ENCODE assay signal across 9 mouse cellular contexts in genomic region chr7:84604501-84604900, GRCm38 (mm10). TPM values are rescaled to one million over a fixed set of nuclear protein-coding genes. Genes with fewer than 3 reads are reported as not detected.
DNase-seq lines count a peak whose midpoint lies in the region; ATAC-seq and TF ChIP-seq lines count a peak whose summit lies in the region.
"Had no signal": no experiment of that assay in that cellular context is flagged by ENCODE, and none has a peak within 500 bp of the region (broad histone marks: within the 10 kb centered on the region; RNA-seq: fewer than 3 reads in every experiment).

No protein-coding gene starts in this region.

- no peak overlapping the region for H3K9ac ChIP-seq in embryonic facial prominence, embryonic 14.5 days (ENCODE audit: low read depth, low read length)
- H3K9ac ChIP-seq in midbrain, postnatal 0 days (replicated peaks; ENCODE audit: low read length, poor library complexity, severe bottlenecking), result no peak overlapping the region
- H3K9ac ChIP-seq in midbrain, embryonic 11.5 days (ENCODE audit: low read length), result no peak overlapping the region
- H3K9ac ChIP-seq in liver, embryonic 11.5 days (ENCODE audit: low read depth, low read length), result no peak overlapping the region
- H3K9ac ChIP-seq: midbrain, embryonic 12.5 days had no signal

- H3K4me3 ChIP-seq in embryonic facial prominence, embryonic 14.5 days (ENCODE audit: low read depth, low read length), result no peak overlapping the region
- no peak overlapping the region for H3K4me3 ChIP-seq in embryonic facial prominence, embryonic 10.5 days
- H3K4me3 ChIP-seq in midbrain, postnatal 0 days (ENCODE audit: low read depth, low read length), result no peak overlapping the region
- no peak overlapping the region for H3K4me3 ChIP-seq in midbrain, embryonic 11.5 days (ENCODE audit: low read depth, low read length)
- H3K4me3 ChIP-seq in liver, embryonic 11.5 days (ENCODE audit: low read depth, low read length), result peak overlapping the region; percentile 65

- H3K27ac ChIP-seq in embryonic facial prominence, embryonic 14.5 days (replicated peaks; ENCODE audit: low read depth, low read length), result no peak overlapping the region
- H3K27ac ChIP-seq in embryonic facial prominence, embryonic 10.5 days (replicated peaks), result no peak overlapping the region
- H3K27ac ChIP-seq in midbrain, postnatal 0 days (ENCODE audit: low read depth, low read length), result no peak overlapping the region
- H3K27ac ChIP-seq in midbrain, embryonic 11.5 days (ENCODE audit: low read depth, low read length), result no peak overlapping the region
- H3K27ac ChIP-seq in liver, embryonic 11.5 days (ENCODE audit: low read depth, low read length), result no peak overlapping the region; the same call in 1 of the 2 replicates
- H3K27ac ChIP-seq: midbrain, embryonic 12.5 days had no signal

- peaks cover 9% of the 10 kb centered on the region; the same call in 1 of the 2 replicates for H3K4me1 ChIP-seq in embryonic facial prominence, embryonic 14.5 days (ENCODE audit: control insufficient read depth, insufficient read depth, low read length)
- peaks cover 20% of the 10 kb centered on the region for H3K4me1 ChIP-seq in embryonic facial prominence, embryonic 10.5 days
- H3K4me1 ChIP-seq in midbrain, postnatal 0 days (ENCODE audit: insufficient read depth, low read length), result peaks cover 3% of the 10 kb centered on the region; the same call in 1 of the 2 replicates
- peaks cover 4% of the 10 kb centered on the region; the same call in 1 of the 2 replicates for H3K4me1 ChIP-seq in midbrain, embryonic 11.5 days (ENCODE audit: control insufficient read depth, insufficient read depth, low read length)
- H3K4me1 ChIP-seq in liver, embryonic 11.5 days (replicated peaks; ENCODE audit: control insufficient read depth, insufficient read depth, low read length), result 0 out of 2 replicates have a peak, but pooled peaks cover 6% of the 10 kb centered on the region

- peak overlapping the region; percentile 97; the same call in 1 of the 2 replicates for H3K4me2 ChIP-seq in embryonic facial prominence, embryonic 14.5 days (ENCODE audit: low read depth, low read length)
- peak overlapping the region; percentile 97; the same call in 1 of the 2 replicates for H3K4me2 ChIP-seq in midbrain, postnatal 0 days (ENCODE audit: low read depth, low read length, poor library complexity, severe bottlenecking)
- no peak overlapping the region for H3K4me2 ChIP-seq in midbrain, embryonic 11.5 days
- H3K4me2 ChIP-seq in liver, embryonic 11.5 days, result peak overlapping the region; percentile 87

- TF ChIP-seq CTCF in midbrain, postnatal 0 days (IDR thresholded peaks at IDR 0.05), result no peak

- DNase-seq in embryonic facial prominence, embryonic 14.5 days (ENCODE audit: low spot score), result no peak
- DNase-seq in embryonic facial prominence, embryonic 10.5 days (ENCODE audit: low spot score), result no peak
- DNase-seq in midbrain, postnatal 0 days (ENCODE audit: low spot score), result no peak
- DNase-seq in midbrain, embryonic 11.5 days (ENCODE audit: low spot score, missing footprints), result no peak
- no peak for DNase-seq in liver, embryonic 11.5 days (ENCODE audit: low spot score)
- DNase-seq in urinary bladder, adult 18-20 months (ENCODE audit: low spot score in 2 of 2), result no peak
- DNase-seq in layer of hippocampus, postnatal 14 days (ENCODE audit: low spot score in 2 of 2), result no peak
- no peak for DNase-seq in ovary, adult 18-20 months (ENCODE audit: low spot score)

- H3K27me3 ChIP-seq in embryonic facial prominence, embryonic 14.5 days (replicated peaks; ENCODE audit: control insufficient read depth, insufficient read depth, low read length), result no peaks in the 10 kb centered on the region; the same call in 1 of the 2 replicates
- H3K27me3 ChIP-seq in embryonic facial prominence, embryonic 10.5 days (replicated peaks; ENCODE audit: low read depth, poor library complexity, severe bottlenecking), result peaks cover 12% of the 10 kb centered on the region
- H3K27me3 ChIP-seq in midbrain, postnatal 0 days (ENCODE audit: insufficient read depth, low read length), result no peaks in the 10 kb centered on the region
- peaks cover 7% of the 10 kb centered on the region; the same call in 1 of the 2 replicates for H3K27me3 ChIP-seq in midbrain, embryonic 11.5 days (ENCODE audit: control insufficient read depth, insufficient read depth, low read length)
- no peaks in the 10 kb centered on the region for H3K27me3 ChIP-seq in liver, embryonic 11.5 days (replicated peaks; ENCODE audit: control insufficient read depth, insufficient read depth, low read length)

- no peaks in the 10 kb centered on the region for H3K36me3 ChIP-seq in embryonic facial prominence, embryonic 14.5 days (ENCODE audit: control insufficient read depth, insufficient read depth, low read length)
- H3K36me3 ChIP-seq in embryonic facial prominence, embryonic 10.5 days (replicated peaks), result no peaks in the 10 kb centered on the region
- H3K36me3 ChIP-seq in midbrain, postnatal 0 days (ENCODE audit: insufficient read depth, low read length), result no peaks in the 10 kb centered on the region
- no peaks in the 10 kb centered on the region for H3K36me3 ChIP-seq in midbrain, embryonic 11.5 days (ENCODE audit: control insufficient read depth, insufficient read depth, low read length)
- no peaks in the 10 kb centered on the region for H3K36me3 ChIP-seq in liver, embryonic 11.5 days (ENCODE audit: control insufficient read depth, insufficient read depth, low read length)
- H3K36me3 ChIP-seq: midbrain, embryonic 12.5 days had no signal

- 63% methylated on average over 3 of the region's 3 CpGs for WGBS in embryonic facial prominence, embryonic 14.5 days
- 67% methylated on average over 3 of the region's 3 CpGs for WGBS in embryonic facial prominence, embryonic 10.5 days
- 70% methylated on average over 3 of the region's 3 CpGs for WGBS in midbrain, postnatal 0 days
- WGBS in midbrain, embryonic 11.5 days, result 69% methylated on average over 3 of the region's 3 CpGs
- 61% methylated on average over 3 of the region's 3 CpGs for WGBS in liver, embryonic 11.5 days

- no peak for ATAC-seq in embryonic facial prominence, embryonic 14.5 days (ENCODE audit: low read depth)
- no peak for ATAC-seq in midbrain, postnatal 0 days (ENCODE audit: low FRiP score)
- ATAC-seq in midbrain, embryonic 11.5 days (ENCODE audit: low FRiP score), result no peak
- no peak for ATAC-seq in liver, embryonic 11.5 days (replicated peaks; ENCODE audit: low FRiP score)

- H3K9me3 ChIP-seq in embryonic facial prominence, embryonic 14.5 days (ENCODE audit: control insufficient read depth, low read length), result no peaks in the 10 kb centered on the region
- no peaks in the 10 kb centered on the region for H3K9me3 ChIP-seq in embryonic facial prominence, embryonic 10.5 days
- no peaks in the 10 kb centered on the region for H3K9me3 ChIP-seq in midbrain, postnatal 0 days (ENCODE audit: low read length)
- H3K9me3 ChIP-seq in midbrain, embryonic 11.5 days (ENCODE audit: control insufficient read depth, low read length), result no peaks in the 10 kb centered on the region
- H3K9me3 ChIP-seq in liver, embryonic 11.5 days (ENCODE audit: control insufficient read depth, low read length), result no peaks in the 10 kb centered on the region
- H3K9me3 ChIP-seq: midbrain, embryonic 12.5 days had no signal

RNA-seq across cellular contexts. Expression of gene Fah, which starts 2.0 kb away (rescaled TPM):
- 7.0 and 7.4 TPM in 2 replicates for polyA plus RNA-seq in embryonic facial prominence, embryonic 14.5 days (2014; fragmentation: Nextera tagmentation; extraction: Ambion mirVana)
- 1.8 and 2.3 TPM in 2 replicates for polyA plus RNA-seq in embryonic facial prominence, embryonic 10.5 days (2016; fragmentation: Nextera tagmentation; extraction: Ambion mirVana)
- total RNA-seq in midbrain, postnatal 0 days (2014; rRNA removed), result 17.1 and 18.0 TPM in 2 replicates
- polyA plus RNA-seq in midbrain, postnatal 0 days (2015; fragmentation: Nextera tagmentation; extraction: Ambion mirVana), result 13.5 and 15.8 TPM in 2 replicates
- polyA plus RNA-seq in midbrain, embryonic 11.5 days (2014; fragmentation: Nextera tagmentation; extraction: Ambion mirVana), result 3.9 and 5.1 TPM in 2 replicates
- polyA plus RNA-seq in liver, embryonic 11.5 days (2014; fragmentation: Nextera tagmentation; extraction: Ambion mirVana), result 20.7 and 21.3 TPM in 2 replicates
- 10 to 100 TPM; 15.2 to 17.4 TPM for total RNA-seq in layer of hippocampus, postnatal 14 days (2021)
